Mouse (Mus musculus): Measurements from ENCODE around the gene Gm20388. TPM values are rescaled to one million over a fixed set of nuclear protein-coding genes. Genes with fewer than 3 reads are reported as not detected.

The Gm20388 gene
- polyA plus RNA-seq, 1 experiment from 2014 or later = not detected

DNA sequence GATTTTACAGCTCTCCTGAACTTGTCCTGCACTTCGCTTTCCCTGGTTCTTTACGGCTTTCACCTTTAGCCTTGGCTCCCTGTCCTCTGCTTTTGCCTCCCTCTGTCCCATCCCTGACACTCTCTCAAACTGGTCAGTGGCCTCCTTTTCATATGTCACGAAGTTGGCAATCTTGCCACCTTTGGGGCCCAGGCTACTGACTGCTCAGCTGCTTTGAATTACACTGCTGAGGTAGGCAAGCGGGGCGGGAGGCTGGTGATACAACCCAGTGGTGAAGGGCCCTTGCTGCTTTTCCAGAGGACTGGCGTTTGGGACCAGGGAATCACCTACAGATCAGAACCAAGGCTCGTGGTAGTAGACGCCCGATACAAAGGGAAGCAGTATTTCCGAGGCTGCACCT, 3465.1 kb downstream of the Gm20388 start:
- peak overlapping the region; percentile 35; the same call in 1 of the 2 replicates for H3K27ac ChIP-seq (ENCODE audit: low read depth, low read length)
- no peaks in the 10 kb centered on the region for H3K27me3 ChIP-seq (replicated peaks; ENCODE audit: control insufficient read depth, insufficient read depth, low read length)
- H3K4me1 ChIP-seq (replicated peaks; ENCODE audit: control insufficient read depth, insufficient read depth, low read length) = 0 out of 2 replicates have a peak, but pooled peaks cover 3% of the 10 kb centered on the region
- H3K4me2 ChIP-seq (replicated peaks; ENCODE audit: low read depth) = peak overlapping the region; percentile 13; the same call in 1 of the 2 replicates
- H3K4me3 ChIP-seq (ENCODE audit: low read depth, low read length) = no peak overlapping the region
- TF ChIP-seq CTCF (IDR thresholded peaks at IDR 0.05; ENCODE audit: low read depth) = no peak
- no peaks in the 10 kb centered on the region for H3K9me3 ChIP-seq (ENCODE audit: control insufficient read depth)
- peaks cover 7% of the 10 kb centered on the region; the same call in 1 of the 2 replicates for H3K36me3 ChIP-seq (ENCODE audit: control insufficient read depth, insufficient read depth)
- no peak overlapping the region for H3K9ac ChIP-seq (ENCODE audit: low read depth, low read length)
- no peak for ATAC-seq
- WGBS = 69% methylated on average over 10 of the region's 10 CpGs

GRCm38 (mm10) chr8:123376106-123376505, 3465.5 kb downstream of the Gm20388 start:
- Histone ChIP-seq H3K27ac (ENCODE audit: low read depth, low read length) (no peak overlapping the region), H3K36me3 (ENCODE audit: control insufficient read depth, insufficient read depth) (peaks cover 9% of the 10 kb centered on the region), H3K4me2 (replicated peaks; ENCODE audit: low read depth) (peak overlapping the region; percentile 13; the same call in 1 of the 2 replicates), H3K9me3 (ENCODE audit: control insufficient read depth) (no peaks in the 10 kb centered on the region), H3K4me3 (ENCODE audit: low read depth, low read length) (no peak overlapping the region), H3K4me1 (replicated peaks; ENCODE audit: control insufficient read depth, insufficient read depth, low read length) (0 out of 2 replicates have a peak, but pooled peaks cover 3% of the 10 kb centered on the region), H3K27me3 (replicated peaks; ENCODE audit: control insufficient read depth, insufficient read depth, low read length) (no peaks in the 10 kb centered on the region), H3K9ac (ENCODE audit: low read depth, low read length) (no peak overlapping the region)
- ATAC-seq = no peak
- 76% methylated on average over 8 of the region's 8 CpGs for WGBS
- TF ChIP-seq CTCF (IDR thresholded peaks at IDR 0.05; ENCODE audit: low read depth) = no peak

DNA sequence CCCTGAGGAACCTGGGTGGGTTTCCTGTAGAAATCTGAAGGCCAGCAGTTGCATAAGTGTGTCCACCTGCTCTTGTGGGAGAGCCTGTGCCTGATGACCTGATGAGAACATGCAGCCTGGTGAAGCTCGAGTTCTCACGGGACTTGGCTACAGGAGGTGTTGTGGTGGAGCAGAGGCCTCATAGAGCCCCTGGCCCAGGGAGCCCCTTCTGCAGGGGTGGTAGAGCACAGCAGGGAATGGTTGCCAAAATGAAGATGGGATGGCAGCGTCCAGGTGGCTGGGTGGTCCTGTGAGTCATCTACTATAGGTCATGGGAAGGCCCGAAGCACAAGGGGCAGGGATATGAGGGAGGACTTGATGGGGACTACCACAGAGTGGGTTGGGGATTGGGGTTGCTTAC, 3471.1 kb downstream of the Gm20388 start:
- 84% methylated on average over 4 of the region's 4 CpGs for WGBS
- Histone ChIP-seq H3K4me1 (replicated peaks; ENCODE audit: control insufficient read depth, insufficient read depth, low read length) (0 out of 2 replicates have a peak, but pooled peaks cover 4% of the 10 kb centered on the region), H3K4me2 (replicated peaks; ENCODE audit: low read depth) (no peak overlapping the region), H3K27ac (ENCODE audit: low read depth, low read length) (no peak overlapping the region), H3K9ac (ENCODE audit: low read depth, low read length) (no peak overlapping the region), H3K4me3 (ENCODE audit: low read depth, low read length) (no peak overlapping the region), H3K36me3 (ENCODE audit: control insufficient read depth, insufficient read depth) (peaks cover 51% of the 10 kb centered on the region), H3K27me3 (replicated peaks; ENCODE audit: control insufficient read depth, insufficient read depth, low read length) (no peaks in the 10 kb centered on the region), H3K9me3 (ENCODE audit: control insufficient read depth) (no peaks in the 10 kb centered on the region)
- ATAC-seq = no peak
- TF ChIP-seq CTCF (IDR thresholded peaks at IDR 0.05; ENCODE audit: low read depth) = no peak

- Histone ChIP-seq H3K4me3 (ENCODE audit: low read depth, low read length) (no peak overlapping the region), H3K27ac (ENCODE audit: low read depth, low read length) (no peak overlapping the region), H3K9me3 (ENCODE audit: control insufficient read depth) (no peaks in the 10 kb centered on the region), H3K4me2 (replicated peaks; ENCODE audit: low read depth) (no peak overlapping the region), H3K36me3 (ENCODE audit: control insufficient read depth, insufficient read depth) (peaks cover 59% of the 10 kb centered on the region), H3K27me3 (replicated peaks; ENCODE audit: control insufficient read depth, insufficient read depth, low read length) (no peaks in the 10 kb centered on the region), H3K9ac (ENCODE audit: low read depth, low read length) (no peak overlapping the region), H3K4me1 (replicated peaks; ENCODE audit: control insufficient read depth, insufficient read depth, low read length) (0 out of 2 replicates have a peak, but pooled peaks cover 4% of the 10 kb centered on the region)
- WGBS = 78% methylated on average over 8 of the region's 8 CpGs
- no peak for ATAC-seq
- TF ChIP-seq CTCF (IDR thresholded peaks at IDR 0.05; ENCODE audit: low read depth) = no peak
Measured at GRCm38 (mm10) chr8:123382516-123382915, 3471.9 kb downstream of the Gm20388 start.

GRCm38 (mm10) chr8:123384883-123385540, 3474.4 kb downstream of the Gm20388 start:
- ATAC-seq = peak; percentile 19; the same call in 1 of the 2 replicates
- H3K9ac ChIP-seq (ENCODE audit: low read depth, low read length) = no peak overlapping the region
- H3K36me3 ChIP-seq (ENCODE audit: control insufficient read depth, insufficient read depth) = peaks cover 84% of the 10 kb centered on the region
- H3K4me3 ChIP-seq (ENCODE audit: low read depth, low read length) = no peak overlapping the region
- WGBS = 40% methylated on average over 9 of the region's 9 CpGs
- peak; percentile 80 for TF ChIP-seq CTCF (IDR thresholded peaks at IDR 0.05; ENCODE audit: low read depth)
- no peaks in the 10 kb centered on the region for H3K9me3 ChIP-seq (ENCODE audit: control insufficient read depth)
- H3K27ac ChIP-seq (ENCODE audit: low read depth, low read length) = peak overlapping the region; percentile 17; the same call in 1 of the 2 replicates
- no peak overlapping the region for H3K4me2 ChIP-seq (replicated peaks; ENCODE audit: low read depth)
- H3K4me1 ChIP-seq (replicated peaks; ENCODE audit: control insufficient read depth, insufficient read depth, low read length) = 0 out of 2 replicates have a peak, but pooled peaks cover 4% of the 10 kb centered on the region
- no peaks in the 10 kb centered on the region for H3K27me3 ChIP-seq (replicated peaks; ENCODE audit: control insufficient read depth, insufficient read depth, low read length)

GRCm38 (mm10) chr8:123387041-123387440, 3476.4 kb downstream of the Gm20388 start:
- Histone ChIP-seq H3K9me3 (ENCODE audit: control insufficient read depth) (no peaks in the 10 kb centered on the region), H3K4me3 (ENCODE audit: low read depth, low read length) (no peak overlapping the region), H3K4me1 (replicated peaks; ENCODE audit: control insufficient read depth, insufficient read depth, low read length) (0 out of 2 replicates have a peak, but pooled peaks cover 4% of the 10 kb centered on the region), H3K27me3 (replicated peaks; ENCODE audit: control insufficient read depth, insufficient read depth, low read length) (no peaks in the 10 kb centered on the region), H3K36me3 (ENCODE audit: control insufficient read depth, insufficient read depth) (peaks cover 95% of the 10 kb centered on the region), H3K27ac (ENCODE audit: low read depth, low read length) (no peak overlapping the region), H3K4me2 (replicated peaks; ENCODE audit: low read depth) (no peak overlapping the region), H3K9ac (ENCODE audit: low read depth, low read length) (no peak overlapping the region)
- ATAC-seq = no peak
- TF ChIP-seq CTCF (IDR thresholded peaks at IDR 0.05; ENCODE audit: low read depth) = no peak
- 73% methylated on average over 3 of the region's 3 CpGs for WGBS
